Mouse (Mus musculus) heart, postnatal 14 days (tissue): ENCODE data around the gene Samd4b. TPM values are rescaled to one million over a fixed set of nuclear protein-coding genes. Genes with fewer than 3 reads are reported as not detected.

Experiments
- DNase-seq, 2 experiments: peaks; one replicate each; pipeline ENCODE4 v3.0.0; 2021 to 2022
- intact Hi-C: fragments of 180-260 bp; cut with DNase I; formaldehyde crosslinking; loops from one replicate; pipeline ENCODE4 v1.15.1; 2025
- total RNA-seq, 2 experiments: library from RNA; stranded (reverse); gene quantifications; 2 replicates each; pipeline ENCODE4 v1.2.3; 2021

Samd4b gene
- total RNA-seq, 2 experiments from 2014 or later: 32.1 to 32.4 TPM

DNA sequence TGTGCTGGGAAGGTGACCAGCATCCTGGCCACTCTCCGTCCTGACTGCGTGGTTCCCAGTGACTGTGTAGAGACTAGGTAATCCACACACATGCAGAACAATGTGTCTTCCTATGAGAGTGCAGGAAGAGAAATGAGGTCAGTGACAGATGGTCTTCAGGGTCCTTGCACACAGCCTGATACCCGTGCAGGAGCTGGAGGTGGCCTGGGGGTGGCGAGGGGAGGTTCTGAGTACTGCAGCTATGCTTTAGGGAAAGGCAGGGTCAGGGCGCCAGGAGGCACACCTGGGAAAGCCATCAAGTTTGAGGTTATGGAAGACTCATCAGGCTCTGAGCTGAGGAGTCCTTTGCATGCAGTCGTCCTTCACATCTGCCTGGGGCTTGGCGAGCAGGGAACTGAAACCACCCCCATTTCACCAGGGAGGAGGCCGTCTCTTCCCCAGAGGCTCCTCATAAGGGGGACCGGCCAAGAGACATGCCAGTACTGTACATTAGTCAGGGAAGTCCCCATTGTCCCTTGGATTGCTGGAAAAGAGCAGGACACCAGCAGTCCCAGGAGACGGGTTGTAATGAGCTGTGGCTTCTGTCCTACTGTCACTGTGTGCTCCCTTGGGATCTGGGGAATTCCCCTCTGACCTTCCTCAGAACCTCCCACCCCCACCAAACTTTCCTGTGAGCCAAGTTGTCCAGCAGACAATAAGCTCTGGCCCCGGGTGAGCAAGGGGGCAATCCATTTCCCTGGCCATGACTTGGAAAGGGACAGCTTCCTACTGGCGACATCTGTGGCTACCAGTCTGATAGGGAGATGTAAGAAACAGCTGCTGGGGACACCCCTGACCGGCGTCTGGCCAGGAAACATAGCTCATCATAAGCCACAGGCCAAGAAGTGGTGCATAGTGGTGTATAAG is 4.5 kb downstream of the Samd4b start:
- intact Hi-C loops: no loop called here
- peak; percentile 70 to 73 for DNase-seq

- no peak for DNase-seq
- intact Hi-C loops: no loop called here
Observed at GRCm38 (mm10) chr7:28591862-28592261, 6.1 kb downstream of the Samd4b start.

DNA sequence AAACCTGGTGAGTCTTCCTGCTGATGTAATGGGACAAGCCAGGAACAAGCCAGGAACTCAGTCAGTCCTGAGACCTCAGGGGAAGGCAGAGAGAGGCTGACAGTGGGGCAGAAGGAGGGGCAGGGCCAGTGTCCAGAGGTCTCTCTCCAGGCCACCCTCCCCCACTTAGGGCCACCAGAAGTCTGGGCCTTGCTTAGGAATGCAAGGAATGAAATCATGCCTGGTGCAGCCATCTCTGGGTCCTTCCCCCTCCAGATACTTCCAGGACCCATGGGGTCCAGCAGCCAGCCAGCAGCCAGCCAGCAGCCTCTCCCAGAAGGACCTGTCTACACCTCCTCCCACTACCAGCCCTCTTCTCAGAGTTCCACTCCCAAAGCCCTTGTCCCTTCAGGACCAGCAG is 10.3 kb downstream of the Samd4b start:
- intact Hi-C loops: no loop called here
- DNase-seq: no peak

GRCm38 (mm10) chr7:28586663-28587411 is 11.1 kb downstream of the Samd4b start:
- DNase-seq: peak in 1 of 2 experiments; percentile 52

GRCm38 (mm10) chr7:28585001-28585400 is 12.9 kb downstream of the Samd4b start:
- no peak for DNase-seq
- intact Hi-C loops: no loop called here

More at GRCm38 (mm10) chr7:28586663-28587411, 11.1 kb downstream of the Samd4b start:
- intact Hi-C loops: no loop called here

DNA sequence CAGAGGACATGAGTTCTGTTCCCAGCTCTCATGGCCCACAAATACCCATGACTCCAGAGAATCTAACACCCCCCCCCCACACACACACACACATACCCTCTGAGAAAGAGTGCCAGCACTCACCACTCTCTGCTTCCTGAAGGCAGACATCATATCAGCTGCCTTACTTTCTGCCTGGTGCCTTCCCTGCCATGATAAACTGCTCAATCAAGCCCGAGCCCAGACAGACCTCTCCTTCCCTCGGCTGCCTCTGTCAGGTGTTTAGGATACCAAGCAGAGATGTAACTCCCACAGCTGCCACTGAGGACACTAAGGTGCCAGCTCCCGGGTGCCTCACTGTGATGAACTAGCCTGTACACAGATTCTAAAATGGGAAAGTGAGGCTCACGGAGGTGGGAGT is 13.5 kb downstream of the Samd4b start:
- intact Hi-C loops: no loop called here
- no peak for DNase-seq

- DNase-seq: no peak
- intact Hi-C loops: no loop called here
Observed at GRCm38 (mm10) chr7:28583570-28584344, 14.2 kb downstream of the Samd4b start.

GRCm38 (mm10) chr7:28582841-28583240 is 15.1 kb downstream of the Samd4b start:
- intact Hi-C loops: no loop called here

DNA sequence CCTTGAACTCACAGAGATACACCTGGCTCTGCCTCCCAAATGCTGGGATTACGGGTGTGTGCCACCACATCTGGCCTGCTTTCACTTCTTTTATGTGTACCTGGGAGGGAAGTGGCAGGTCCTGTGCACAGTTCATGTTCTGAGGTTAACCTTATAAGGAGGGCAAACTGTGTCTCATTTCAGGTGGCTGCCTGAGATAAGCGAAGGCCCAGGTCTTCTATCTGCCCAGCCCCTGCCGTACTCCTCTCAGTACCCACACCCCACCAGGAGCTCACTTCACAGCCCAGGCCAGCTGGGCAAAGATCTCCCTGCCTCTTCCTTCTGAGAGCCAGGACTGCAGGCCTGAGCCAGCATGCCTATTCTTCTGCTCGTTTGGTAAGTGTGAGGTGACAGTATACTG is 16.2 kb downstream of the Samd4b start:
- no peak for DNase-seq
- intact Hi-C loops: no loop called here

More at GRCm38 (mm10) chr7:28582841-28583240, 15.1 kb downstream of the Samd4b start:
- no peak for DNase-seq

GRCm38 (mm10) chr7:28579826-28580225 is 18.1 kb downstream of the Samd4b start:
- DNase-seq: no peak
- intact Hi-C loops: no loop called here

DNA sequence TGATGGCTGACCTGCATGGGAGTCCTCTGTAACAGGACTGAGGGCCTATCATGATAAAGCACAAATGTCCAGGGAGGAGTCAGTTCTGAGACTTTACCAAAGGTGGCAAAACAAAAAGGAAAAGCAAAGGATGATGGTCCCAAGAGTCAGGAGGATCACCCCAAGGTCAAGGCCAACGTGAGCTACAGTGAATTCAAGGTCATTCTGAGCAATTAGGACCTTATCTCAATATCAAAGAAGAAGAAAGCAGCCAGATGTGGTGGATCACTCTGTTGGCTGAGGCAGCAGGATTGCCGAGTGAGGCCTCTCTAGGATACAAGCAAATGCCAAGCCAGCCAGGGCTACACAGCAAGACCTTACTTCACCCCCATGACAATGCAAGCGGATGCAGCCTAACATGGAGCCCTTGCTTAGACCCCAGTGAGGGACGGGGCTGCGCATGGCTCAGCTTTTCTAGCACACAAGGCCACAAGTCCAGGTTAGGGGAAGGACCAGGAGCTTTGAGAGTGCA is 19.3 kb downstream of the Samd4b start:
- intact Hi-C loops: no loop called here
- no peak for DNase-seq

GRCm38 (mm10) chr7:28577826-28578542 is 20.0 kb downstream of the Samd4b start:
- intact Hi-C loops: no loop called here
- DNase-seq: no peak

DNA sequence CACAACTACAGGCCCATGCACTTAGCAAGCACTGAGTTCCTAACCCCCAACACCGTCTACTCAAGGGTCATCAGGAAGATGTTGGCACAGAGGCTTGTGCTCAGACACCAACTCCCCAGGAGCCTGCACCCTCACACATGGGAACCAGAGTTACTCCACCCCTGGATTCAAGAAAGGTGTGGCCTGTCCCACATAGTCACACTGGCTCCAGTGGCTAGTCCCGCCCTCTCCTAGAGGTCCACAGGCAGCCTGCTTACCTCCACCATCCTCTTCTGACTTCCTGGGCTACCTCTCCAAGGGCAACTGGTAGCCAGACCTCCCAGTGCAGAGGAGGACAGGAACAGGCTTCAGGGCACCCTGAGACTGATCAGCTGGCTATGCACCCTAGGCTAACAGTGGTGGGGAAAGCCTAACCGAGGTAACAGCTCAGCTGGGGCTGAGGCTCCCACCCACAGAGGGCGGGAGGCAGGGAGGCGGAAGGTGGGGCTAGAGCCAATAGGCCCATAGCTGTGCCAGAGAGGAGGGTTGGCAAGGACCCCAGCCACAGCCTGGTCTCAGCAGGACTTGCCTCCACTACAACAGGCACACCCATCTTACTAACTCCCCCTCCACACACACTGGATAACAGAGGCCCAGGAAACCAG is 21.6 kb downstream of the Samd4b start:
- DNase-seq: peak; percentile 65 to 81
- intact Hi-C loops: no loop called here

DNA sequence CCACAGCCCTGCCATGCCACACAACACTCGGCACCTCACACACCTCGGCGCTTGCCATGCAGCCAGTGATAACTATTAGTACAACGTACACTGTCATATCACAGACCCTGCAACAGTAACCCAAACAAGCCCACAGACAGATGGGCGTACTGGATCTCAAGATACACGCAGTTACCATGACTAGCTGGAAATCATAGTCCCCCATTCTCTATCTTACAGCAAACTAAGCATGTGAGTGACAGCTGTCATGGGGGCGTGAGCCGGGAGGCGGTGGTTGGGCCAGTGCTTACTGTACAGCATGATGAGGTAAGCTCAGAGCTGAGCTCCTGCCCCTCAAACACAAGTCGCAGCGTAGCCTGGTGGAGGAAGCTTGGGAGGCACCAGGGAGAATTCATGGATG is 22.3 kb downstream of the Samd4b start:
- intact Hi-C loops: no loop called here
- no peak for DNase-seq

GRCm38 (mm10) chr7:28573236-28573635 is 24.7 kb downstream of the Samd4b start:
- intact Hi-C loops: no loop called here

DNA sequence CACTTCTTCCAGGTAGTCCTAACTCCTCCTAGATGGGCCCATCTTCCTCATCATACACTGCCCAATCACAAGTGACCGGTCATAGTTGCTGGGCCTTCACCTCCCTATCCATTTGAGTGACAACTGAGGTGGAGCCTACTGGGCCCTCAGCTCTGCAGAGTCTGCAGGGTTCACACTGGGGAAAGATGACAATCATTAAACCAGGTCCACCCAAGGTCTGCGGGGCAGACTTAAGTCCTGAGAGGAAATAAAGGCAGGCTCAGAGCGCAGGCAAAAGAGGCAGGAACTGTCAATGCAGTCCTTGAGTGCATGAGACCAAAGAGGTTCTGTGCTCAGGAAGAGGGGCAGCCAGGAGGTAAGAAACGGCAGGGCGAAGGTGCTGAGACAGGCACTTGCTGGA is 25.3 kb downstream of the Samd4b start:
- intact Hi-C loops: no loop called here

More at GRCm38 (mm10) chr7:28573236-28573635, 24.7 kb downstream of the Samd4b start:
- DNase-seq: no peak

GRCm38 (mm10) chr7:28570982-28571682 is 26.8 kb downstream of the Samd4b start:
- intact Hi-C loops: no loop called here
- peak in 1 of 2 experiments; percentile 42 for DNase-seq

More for the DNA sequence above, 25.3 kb downstream of the Samd4b start:
- no peak for DNase-seq

DNA sequence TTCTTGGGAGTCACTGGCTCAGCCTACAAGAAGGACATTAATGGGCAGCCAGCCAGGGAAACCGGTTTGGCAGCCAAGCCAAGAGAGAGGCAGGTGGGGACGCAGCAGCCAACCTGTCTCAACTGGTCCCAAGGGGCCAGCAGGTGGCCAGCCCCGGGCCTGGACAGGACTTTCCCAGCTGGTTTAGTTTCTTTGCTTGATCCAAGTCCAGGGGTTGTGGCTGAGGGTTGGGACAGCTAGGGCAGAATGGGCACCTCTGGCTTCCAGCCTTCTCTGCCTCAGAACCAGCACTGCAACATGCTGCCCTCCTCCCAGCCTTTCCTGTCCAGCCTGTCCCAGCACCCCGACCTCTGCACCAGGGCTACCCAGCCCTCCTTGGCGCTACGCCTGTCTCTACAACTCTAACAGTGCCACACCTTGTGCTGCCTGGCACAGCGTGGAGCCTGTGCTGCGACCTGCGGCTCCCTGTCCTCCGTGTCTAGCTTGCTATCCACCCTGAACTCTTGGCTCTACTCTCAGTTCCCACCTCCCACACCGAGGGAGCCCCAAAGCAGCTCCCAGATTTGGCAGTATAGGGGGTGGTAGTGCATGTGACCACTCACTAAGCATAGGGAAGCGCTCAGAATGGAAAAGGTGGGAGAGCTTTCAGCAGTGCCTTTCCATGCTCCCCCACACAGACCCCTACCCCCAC is 27.5 kb downstream of the Samd4b start:
- intact Hi-C loops: no loop called here

More for the DNA sequence above, 27.5 kb downstream of the Samd4b start:
- DNase-seq: peak; percentile 40 to 42
